Mouse (Mus musculus) liver, postnatal 0 days (tissue): Measurements from ENCODE around the gene Asxl2.

Source experiments
- CTCF ChIP-seq: sonication (generic); IDR thresholded peaks from 2 replicates; pipeline ENCODE4 v1.5.1; 2016; ENCODE audit warnings: antibody characterized with exemption, low read depth
- EP300 ChIP-seq: IDR thresholded peaks from 2 replicates; pipeline ENCODE4 v1.6.1; 2016; ENCODE audit warnings: antibody characterized with exemption, low read depth, mild to moderate bottlenecking

- TF ChIP-seq CTCF (no peak), EP300 (no peak)
Observed at GRCm38 (mm10) chr12:3406585-3406984, 20.1 kb upstream of the Asxl2 start.
